Mouse (Mus musculus): ENCODE data around the gene Selenon. TPM values are rescaled to one million over a fixed set of nuclear protein-coding genes. Genes with fewer than 3 reads are reported as not detected.

The Selenon gene
- polyA plus RNA-seq, 1 experiment from 2014 or later = 11.2 TPM

- ATAC-seq (ENCODE audit: low read depth) = no peak
These were observed 63.8 kb downstream of the Selenon start for GRCm38 (mm10) chr4:134488211-134488610.

More at GRCm38 (mm10) chr4:134488211-134488610, 63.8 kb downstream of the Selenon start:
- Histone ChIP-seq H3K27ac (ENCODE audit: low read depth, low read length) (no peak overlapping the region), H3K4me2 (ENCODE audit: low read depth, low read length) (no peak overlapping the region), H3K36me3 (ENCODE audit: control insufficient read depth, insufficient read depth, low read length) (no peaks in the 10 kb centered on the region), H3K9me3 (ENCODE audit: control insufficient read depth, low read length) (no peaks in the 10 kb centered on the region), H3K27me3 (ENCODE audit: control insufficient read depth, insufficient read depth, low read length) (no peaks in the 10 kb centered on the region), H3K9ac (replicated peaks; ENCODE audit: low read depth, low read length) (no peak overlapping the region), H3K4me1 (ENCODE audit: control insufficient read depth, insufficient read depth, low read length) (peaks cover 2% of the 10 kb centered on the region; the same call in 1 of the 2 replicates), H3K4me3 (ENCODE audit: low read depth, low read length) (no peak overlapping the region)
- WGBS = 95% methylated on average over 5 of the region's 5 CpGs

Small RNAs within 50 kb of the gene (microRNA-seq; reads per million reads assigned to microRNA genes)
- not detected for gene Mir6403

Other genes starting within 250 kb of the Selenon start
- gene Trim63, start 237.0 kb downstream of the Selenon start, polyA plus RNA-seq (2014; fragmentation: Nextera tagmentation; extraction: Ambion mirVana) = 0.39 and 0.50 TPM in 2 replicates
- 0.10 and 0.16 TPM in 2 replicates for gene Slc30a2, start 209.0 kb downstream of the Selenon start, polyA plus RNA-seq (2014; fragmentation: Nextera tagmentation; extraction: Ambion mirVana)
- gene Extl1, start 168.3 kb downstream of the Selenon start, polyA plus RNA-seq (2014; fragmentation: Nextera tagmentation; extraction: Ambion mirVana) = 0.31 and 0.53 TPM in 2 replicates
- 7.7 and 7.8 TPM in 2 replicates for gene Pafah2, start 155.8 kb downstream of the Selenon start, polyA plus RNA-seq (2014; fragmentation: Nextera tagmentation; extraction: Ambion mirVana)
- 5,364 and 5,581 TPM in 2 replicates for gene Stmn1, start 83.8 kb downstream of the Selenon start, polyA plus RNA-seq (2014; fragmentation: Nextera tagmentation; extraction: Ambion mirVana)
- 9.8 and 13.7 TPM in 2 replicates for gene Paqr7, start 55.5 kb downstream of the Selenon start, polyA plus RNA-seq (2014; fragmentation: Nextera tagmentation; extraction: Ambion mirVana)
- gene Aunip, start 41.2 kb downstream of the Selenon start, polyA plus RNA-seq (2014; fragmentation: Nextera tagmentation; extraction: Ambion mirVana) = 0.43 and 0.76 TPM in 2 replicates
- gene Mtfr1l, start 16.8 kb downstream of the Selenon start, polyA plus RNA-seq (2014; fragmentation: Nextera tagmentation; extraction: Ambion mirVana) = 195 and 199 TPM in 2 replicates
- 5.6 and 7.3 TPM in 2 replicates for gene Man1c1, start 152.1 kb upstream of the Selenon start, polyA plus RNA-seq (2014; fragmentation: Nextera tagmentation; extraction: Ambion mirVana)
- gene Ldlrap1, start 215.9 kb upstream of the Selenon start, polyA plus RNA-seq (2014; fragmentation: Nextera tagmentation; extraction: Ambion mirVana) = 0.70 and 3.0 TPM in 2 replicates